Mouse (Mus musculus) limb, embryonic 14.5 days (tissue): Measurements from ENCODE around the gene Dgcr2. TPM values are rescaled to one million over a fixed set of nuclear protein-coding genes. Genes with fewer than 3 reads are reported as not detected.
A peak's percentile ranks its signal among the peaks of the same experiment; 100 is the strongest.

Experiments used
- ATAC-seq: fragments of 200-750 bp; cut with Nextera tagmentation; 2 replicates; pipeline ENCODE4 v1.8.0; 2017; ENCODE audit warnings: low read depth, moderate number of reproducible peaks, moderate TSS enrichment; ENCODE audit not compliant: low FRiP score
- DNase-seq: peaks from one replicate; pipeline ENCODE4 v3.0.0-alpha.2; 2015; ENCODE audit warnings: low spot score
- H3K27ac ChIP-seq: fragments of 300-500 bp; sonication (generic); replicated peaks from 2 replicates; pipeline ENCODE4 v1.5.1; 2014; ENCODE audit warnings: low read depth, mild to moderate bottlenecking, low read length, moderate library complexity, mixed read lengths
- H3K27me3 ChIP-seq: fragments of 300-500 bp; sonication (generic); 2 replicates; pipeline ENCODE4 v1.6.1; 2014; ENCODE audit warnings: low read length, mixed read lengths; ENCODE audit not compliant: control insufficient read depth, insufficient read depth
- H3K36me3 ChIP-seq: fragments of 300-500 bp; sonication (generic); 2 replicates; pipeline ENCODE4 v1.6.1; 2014; ENCODE audit warnings: mild to moderate bottlenecking, low read length, moderate library complexity, mixed read lengths; ENCODE audit not compliant: control insufficient read depth, insufficient read depth
- H3K4me1 ChIP-seq: fragments of 300-500 bp; sonication (generic); 2 replicates; pipeline ENCODE4 v1.6.1; 2014; ENCODE audit warnings: antibody characterized with exemption, low read length, mixed read lengths; ENCODE audit not compliant: control insufficient read depth, insufficient read depth
- H3K4me2 ChIP-seq: fragments of 300-500 bp; sonication (generic); replicated peaks from 2 replicates; pipeline ENCODE4 v1.6.1; 2014; ENCODE audit warnings: low read depth, mild to moderate bottlenecking, low read length, moderate library complexity; ENCODE audit not compliant: severe bottlenecking
- H3K4me3 ChIP-seq: fragments of 300-500 bp; sonication (generic); replicated peaks from 2 replicates; pipeline ENCODE4 v1.5.1; 2014; ENCODE audit warnings: low read length
- H3K9ac ChIP-seq: fragments of 300-500 bp; sonication (generic); 2 replicates; pipeline ENCODE4 v1.6.1; 2014; ENCODE audit warnings: mild to moderate bottlenecking, low read depth, low read length, moderate library complexity; ENCODE audit not compliant: severe bottlenecking
- H3K9me3 ChIP-seq: fragments of 300-500 bp; sonication (generic); 2 replicates; pipeline ENCODE4 v1.6.1; 2016; ENCODE audit warnings: low read length; ENCODE audit not compliant: control insufficient read depth
- POLR2A ChIP-seq: fragments of 200-500 bp; IDR thresholded peaks from 2 replicates; pipeline ENCODE4 v1.8.0; 2012; ENCODE audit warnings: inconsistent platforms, mild to moderate bottlenecking, moderate library complexity, borderline replicate concordance; ENCODE audit not compliant: insufficient read depth, insufficient read length; ENCODE audit errors: extremely low read depth
- WGBS: fragments of 180-500 bp; shearing (Covaris S2); extraction: QIAGEN DNeasy Blood & Tissue Kit; methylation state at CpG from one replicate; pipeline ENCODE4 v1.1.7; 2014; 5-methylcytosine and 5-hydroxymethylcytosine counted together
- polyA plus RNA-seq, 2 experiments: library from polyadenylated mRNA; depleted of rRNA in 1 of 2; stranded (reverse) in 1 of 2; unstranded in 1 of 2; fragments of >200 nt; fragmentation: Nextera tagmentation in 1 of 2; extraction: Ambion mirVana in 1 of 2; gene quantifications; 2 replicates each; pipeline versions ENCODE4 v1.2.1 to v1.2.3; 2012 to 2014

Gene Dgcr2
- polyA plus RNA-seq, 2 experiments, result 90.2 to 116 TPM

DNA sequence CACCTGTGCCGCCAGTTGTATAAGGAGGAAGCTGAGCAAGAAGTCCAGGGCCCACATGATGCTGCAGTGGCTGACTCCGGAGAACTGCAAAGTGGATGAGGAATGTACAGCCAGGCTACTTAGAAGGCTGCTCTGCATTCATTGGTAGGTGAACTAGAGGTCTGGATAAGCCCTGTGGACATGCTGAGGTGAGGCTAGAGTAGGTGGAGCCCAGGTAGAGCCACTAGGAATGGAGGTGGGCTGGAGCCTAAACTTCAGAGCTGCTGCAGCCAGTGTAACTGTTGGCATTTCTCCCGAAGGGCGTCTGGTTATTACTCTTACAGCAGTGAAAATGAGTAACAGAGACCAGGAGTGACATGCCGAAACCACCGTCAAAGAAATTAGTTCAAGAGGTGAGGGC, 60.3 kb downstream of the Dgcr2 start, which contains the start of gene Car15:
TSS of gene Car15 (minus strand) at position 314 of the 400 bp plus-strand sequence.
- Histone ChIP-seq H3K9ac (no peak within 1 kb of the TSS), H3K9me3 (no peaks in the 10 kb centered on the region), H3K4me1 (peaks cover 3% of the 10 kb centered on the region), H3K4me2 (no peak within 1 kb of the TSS), H3K27me3 (peaks cover 21% of the 10 kb centered on the region), H3K27ac (no peak within 1 kb of the TSS), H3K4me3 (no peak within 1 kb of the TSS), H3K36me3 (peaks cover 35% of the 10 kb centered on the region)
- 52% methylated on average over 6 of the region's 6 CpGs for WGBS
- no peak for TF ChIP-seq POLR2A
- ATAC-seq (no peak), DNase-seq (no peak)

DNA sequence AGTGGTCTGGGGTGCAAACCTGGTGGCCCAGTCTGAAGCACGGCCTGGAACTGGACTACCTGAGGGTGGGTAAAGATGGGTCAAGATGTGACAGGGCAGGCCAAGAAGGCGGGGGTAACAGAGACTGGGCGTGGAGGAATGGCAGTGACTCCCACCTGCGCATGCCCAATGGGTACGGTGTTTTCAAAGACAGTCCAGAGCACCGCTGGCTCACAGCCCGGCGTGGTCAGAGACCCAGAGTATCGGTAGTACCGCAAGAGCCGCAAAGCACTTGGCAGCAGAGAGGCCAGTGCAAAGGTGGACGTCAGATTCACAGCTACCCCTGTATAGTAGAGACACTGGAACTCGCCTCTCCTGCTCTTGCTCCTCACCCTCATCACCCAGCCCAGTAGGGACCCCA, 62.9 kb downstream of the Dgcr2 start:
- no peak overlapping the region for H3K4me2 ChIP-seq
- H3K4me1 ChIP-seq, result peaks cover 7% of the 10 kb centered on the region
- H3K27me3 ChIP-seq, result peaks cover 25% of the 10 kb centered on the region
- peaks cover 9% of the 10 kb centered on the region; the same call in 1 of the 2 replicates for H3K36me3 ChIP-seq
- no peak overlapping the region for H3K9ac ChIP-seq
- H3K27ac ChIP-seq, result no peak overlapping the region
- no peak overlapping the region for H3K4me3 ChIP-seq
- DNase-seq, result no peak
- H3K9me3 ChIP-seq, result no peaks in the 10 kb centered on the region
- ATAC-seq, result no peak
- 49% methylated on average over 13 of the region's 13 CpGs for WGBS
- TF ChIP-seq POLR2A, result no peak

DNA sequence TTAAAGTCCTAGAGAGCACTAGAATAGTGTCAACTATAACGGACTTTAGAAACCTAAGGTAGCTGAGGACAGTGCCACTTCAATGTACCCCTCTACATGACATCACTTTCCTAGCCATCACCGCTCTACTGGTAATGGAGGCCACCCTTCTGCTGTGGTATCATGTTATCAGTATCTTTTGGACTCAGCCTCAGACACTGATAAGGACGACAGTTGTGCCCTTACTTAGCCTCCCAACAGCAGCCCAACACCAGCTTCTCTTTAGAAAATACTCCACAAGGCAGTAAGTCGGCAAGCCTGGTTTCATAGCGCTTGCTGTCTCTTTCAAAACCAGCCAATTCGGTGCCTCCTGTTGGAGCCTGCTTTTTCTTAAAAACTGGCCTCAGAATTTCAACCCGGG, 63.8 kb downstream of the Dgcr2 start:
- no peak for TF ChIP-seq POLR2A
- Histone ChIP-seq H3K27ac (no peak overlapping the region), H3K4me1 (peaks cover 7% of the 10 kb centered on the region), H3K9ac (no peak overlapping the region), H3K9me3 (no peaks in the 10 kb centered on the region), H3K27me3 (peaks cover 25% of the 10 kb centered on the region), H3K4me2 (peak overlapping the region; percentile 98), H3K36me3 (peaks cover under 1% of the 10 kb centered on the region; the same call in 1 of the 2 replicates), H3K4me3 (peak overlapping the region; percentile 60)
- 45% methylated on average over 7 of the region's 7 CpGs for WGBS
- ATAC-seq, result no peak
- DNase-seq, result no peak

DNA sequence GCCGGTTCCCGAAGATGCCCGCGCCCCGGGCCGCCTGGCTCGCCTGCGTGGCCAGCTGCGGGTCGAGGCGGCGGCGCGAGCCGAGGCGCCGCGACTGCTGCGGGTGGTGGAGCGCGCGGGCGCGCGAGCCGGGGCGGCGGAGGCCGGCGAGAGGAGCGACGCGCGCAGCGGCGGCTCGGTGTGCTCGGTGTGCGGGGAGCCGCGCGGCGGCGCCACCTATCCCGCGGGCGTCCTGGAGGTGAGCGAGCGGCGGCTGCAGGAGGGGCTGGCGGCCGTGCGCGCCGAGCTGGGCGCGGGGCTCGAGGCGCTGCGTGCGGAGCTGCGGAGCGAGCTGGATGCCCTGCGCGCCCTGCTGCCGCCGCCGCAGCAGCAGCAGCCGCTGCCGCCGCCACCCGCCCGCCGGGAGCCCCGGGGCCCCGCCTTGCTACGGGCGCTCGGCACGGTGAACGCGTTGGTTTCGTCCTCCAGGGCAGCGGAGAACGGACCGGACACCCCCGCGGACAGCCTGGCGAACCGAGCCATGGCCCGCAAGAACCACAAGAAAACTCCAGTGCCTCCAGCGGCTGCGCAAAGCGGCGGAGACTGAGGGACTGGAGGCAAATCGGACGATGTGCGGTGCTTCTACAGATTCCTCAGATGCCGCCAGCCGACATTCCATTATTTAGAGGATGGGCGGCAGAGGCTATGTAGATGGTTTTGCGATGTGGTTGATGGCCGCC, 64.5 kb downstream of the Dgcr2 start:
- Histone ChIP-seq H3K36me3 (no peaks in the 10 kb centered on the region), H3K4me1 (peaks cover 7% of the 10 kb centered on the region), H3K9me3 (no peaks in the 10 kb centered on the region), H3K4me3 (peak overlapping the region; percentile 60), H3K4me2 (peak overlapping the region; percentile 98), H3K27ac (peak overlapping the region; percentile 33; the same call in 1 of the 2 replicates), H3K9ac (peak overlapping the region; percentile 71), H3K27me3 (peaks cover 25% of the 10 kb centered on the region)
- peak; percentile 56 for ATAC-seq
- peak; percentile 33; the same call in 1 of the 2 replicates for TF ChIP-seq POLR2A
- 3% methylated on average over 55 of the region's 103 CpGs for WGBS
- DNase-seq, result peak; percentile 48

DNA sequence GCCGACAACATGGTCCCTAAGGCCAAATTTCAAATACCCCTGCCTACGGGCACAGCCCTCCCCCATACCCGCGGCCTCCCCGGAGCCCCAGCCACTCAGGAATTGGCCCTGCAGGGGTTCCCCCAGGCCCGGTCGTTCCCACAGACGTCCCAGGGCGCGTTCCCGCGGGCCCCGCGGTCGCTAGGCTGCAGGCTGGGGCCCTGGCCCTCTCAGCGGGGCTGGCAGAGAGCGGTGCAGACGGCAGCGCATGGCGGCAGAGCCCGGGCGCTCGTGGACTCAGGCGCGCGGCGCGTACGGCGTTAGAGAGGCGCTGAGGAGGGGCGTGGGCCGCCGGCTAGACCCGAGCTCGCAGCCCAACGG, 65.1 kb downstream of the Dgcr2 start:
- DNase-seq, result no peak
- H3K27me3 ChIP-seq, result peaks cover 25% of the 10 kb centered on the region
- peak overlapping the region; percentile 98 for H3K4me2 ChIP-seq
- peaks cover 7% of the 10 kb centered on the region for H3K4me1 ChIP-seq
- no peak for TF ChIP-seq POLR2A
- H3K9ac ChIP-seq, result peak overlapping the region; percentile 71
- 4% methylated on average over 34 of the region's 37 CpGs for WGBS
- H3K27ac ChIP-seq, result peak overlapping the region; percentile 33; the same call in 1 of the 2 replicates
- ATAC-seq, result peak; percentile 62
- no peaks in the 10 kb centered on the region for H3K9me3 ChIP-seq
- H3K36me3 ChIP-seq, result no peaks in the 10 kb centered on the region
- H3K4me3 ChIP-seq, result peak overlapping the region; percentile 60
